Mouse (Mus musculus): ENCODE results near the gene Rere.
"Not testable (repeated sequence)": the region's sequence is repeated elsewhere in the genome, so short reads cannot be mapped to it uniquely, and the experiment has no call there.

Rere gene

GRCm38 (mm10) chr4:150509026-150509712, 227.7 kb downstream of the Rere start:
- no peak for DNase-seq (ENCODE audit: low spot score)

- no peak for DNase-seq (ENCODE audit: low spot score)
Measured at GRCm38 (mm10) chr4:150510036-150510435, 228.6 kb downstream of the Rere start.

- not testable (repeated sequence) for DNase-seq (ENCODE audit: low spot score)
Measured at GRCm38 (mm10) chr4:150513387-150513786, 231.9 kb downstream of the Rere start.

GRCm38 (mm10) chr4:150516201-150516600, 234.8 kb downstream of the Rere start:
- DNase-seq (ENCODE audit: low spot score), result no peak

- DNase-seq (ENCODE audit: low spot score), result no peak
Measured at GRCm38 (mm10) chr4:150517381-150517780, 235.9 kb downstream of the Rere start.

- no peak for DNase-seq (ENCODE audit: low spot score)
Measured at GRCm38 (mm10) chr4:150518826-150519225, 237.4 kb downstream of the Rere start.

GRCm38 (mm10) chr4:150520069-150520468, 238.6 kb downstream of the Rere start:
- no peak for DNase-seq (ENCODE audit: low spot score)

GRCm38 (mm10) chr4:150522425-150522824, 241.0 kb downstream of the Rere start:
- DNase-seq (ENCODE audit: low spot score), result no peak

GRCm38 (mm10) chr4:150523351-150523750, 241.9 kb downstream of the Rere start:
- DNase-seq (ENCODE audit: low spot score), result no peak

- DNase-seq (ENCODE audit: low spot score), result no peak
Measured at GRCm38 (mm10) chr4:150526269-150526668, 244.8 kb downstream of the Rere start.

- no peak for DNase-seq (ENCODE audit: low spot score)
Measured at GRCm38 (mm10) chr4:150528426-150528825, 247.0 kb downstream of the Rere start.

GRCm38 (mm10) chr4:150528846-150529245, 247.4 kb downstream of the Rere start:
- DNase-seq (ENCODE audit: low spot score), result no peak

GRCm38 (mm10) chr4:150531869-150532268, 250.4 kb downstream of the Rere start:
- no peak for DNase-seq (ENCODE audit: low spot score)

- DNase-seq (ENCODE audit: low spot score), result peak; percentile 32
Measured at GRCm38 (mm10) chr4:150536821-150537510, 255.5 kb downstream of the Rere start.

GRCm38 (mm10) chr4:150539846-150540245, 258.4 kb downstream of the Rere start:
- no peak for DNase-seq (ENCODE audit: low spot score)

GRCm38 (mm10) chr4:150540392-150541094, 259.1 kb downstream of the Rere start:
- DNase-seq (ENCODE audit: low spot score), result no peak

GRCm38 (mm10) chr4:150544231-150544630, 262.8 kb downstream of the Rere start:
- no peak for DNase-seq (ENCODE audit: low spot score)

- DNase-seq (ENCODE audit: low spot score), result peak; percentile 48
Measured at GRCm38 (mm10) chr4:150544652-150545258, 263.3 kb downstream of the Rere start.

- no peak for DNase-seq (ENCODE audit: low spot score)
Measured at GRCm38 (mm10) chr4:150545775-150546174, 264.3 kb downstream of the Rere start.

GRCm38 (mm10) chr4:150546296-150546695, 264.9 kb downstream of the Rere start:
- not testable (repeated sequence) for DNase-seq (ENCODE audit: low spot score)

- DNase-seq (ENCODE audit: low spot score), result no peak
Measured at GRCm38 (mm10) chr4:150549393-150549792, 267.9 kb downstream of the Rere start.

GRCm38 (mm10) chr4:150549989-150550716, 268.7 kb downstream of the Rere start:
- no peak for DNase-seq (ENCODE audit: low spot score)

All from layer of hippocampus, adult 11-12 months (tissue).